Mouse (Mus musculus): ENCODE results near the gene Tex26. TPM values are rescaled to one million over a fixed set of nuclear protein-coding genes. Genes with fewer than 3 reads are reported as not detected.

The Tex26 gene
- polyA plus RNA-seq, 1 experiment, result not detected

DNA sequence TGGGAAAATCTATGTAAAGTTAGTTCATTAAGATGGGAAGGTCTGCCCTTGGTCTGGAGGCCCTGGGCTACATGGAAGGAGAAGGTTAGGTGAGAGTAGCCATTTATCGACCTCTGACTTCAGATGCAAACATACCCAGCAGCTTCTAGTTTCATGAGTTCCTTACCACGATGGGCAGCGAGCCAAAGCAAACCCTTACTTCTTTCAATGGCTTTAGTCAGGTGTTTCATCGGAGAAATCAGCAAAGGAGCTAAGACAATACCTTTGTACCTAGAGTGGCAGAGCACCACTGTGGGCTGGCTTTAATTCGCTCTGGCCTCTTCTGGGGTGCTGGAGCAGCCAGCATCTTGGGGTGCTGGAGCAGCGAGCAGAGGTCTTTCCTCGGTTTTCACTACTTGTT is 5.8 kb upstream of the Tex26 start:
- DNase-seq (ENCODE audit: low read depth), result no peak

DNA sequence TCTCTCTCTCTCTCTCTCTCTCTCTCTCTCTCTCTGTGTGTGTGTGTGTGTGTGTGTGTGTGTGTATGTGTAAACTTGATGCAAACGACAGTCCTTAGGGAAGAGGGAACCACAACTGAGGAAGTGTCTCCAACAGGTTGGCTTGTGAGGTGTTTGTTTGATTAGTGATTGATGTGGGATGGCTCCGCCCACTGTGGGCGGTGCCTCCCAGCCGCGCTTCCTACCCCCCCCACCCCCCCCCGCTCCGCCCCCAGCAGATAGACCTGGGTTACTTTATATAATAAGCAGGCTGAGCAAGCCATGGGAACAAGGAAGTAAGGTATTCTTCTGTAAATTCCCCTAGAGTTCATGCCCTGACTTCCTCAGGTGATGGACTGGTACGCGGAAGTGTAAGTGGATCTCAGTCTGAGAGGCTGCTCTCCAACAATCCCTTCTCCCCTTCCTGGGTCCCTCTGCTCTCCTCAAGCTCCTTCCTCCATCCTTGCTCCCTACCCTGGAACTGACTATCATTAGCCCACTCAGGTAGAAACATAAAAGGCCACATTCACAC is 5.2 kb upstream of the Tex26 start:
- no peak for DNase-seq (ENCODE audit: low read depth)

DNA sequence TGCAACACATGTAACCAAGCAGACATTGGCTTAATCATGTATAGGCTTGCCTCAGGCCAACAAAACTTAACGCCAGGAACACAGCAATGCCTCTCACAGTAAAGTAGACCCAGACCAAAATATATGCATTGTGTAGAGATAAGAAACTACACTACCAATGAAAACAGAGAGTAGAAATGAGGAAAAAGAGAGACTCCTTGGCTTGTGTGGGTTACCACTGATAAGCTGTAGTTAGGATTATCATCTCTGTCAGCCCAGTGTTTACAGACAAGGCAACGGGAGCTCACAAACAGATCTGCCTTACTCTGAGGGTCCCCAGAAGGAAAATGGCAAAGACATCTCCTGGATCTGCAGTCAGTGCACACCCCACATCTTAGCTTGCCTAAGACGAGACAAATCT is 2.9 kb upstream of the Tex26 start:
- no peak for DNase-seq (ENCODE audit: low read depth)

DNA sequence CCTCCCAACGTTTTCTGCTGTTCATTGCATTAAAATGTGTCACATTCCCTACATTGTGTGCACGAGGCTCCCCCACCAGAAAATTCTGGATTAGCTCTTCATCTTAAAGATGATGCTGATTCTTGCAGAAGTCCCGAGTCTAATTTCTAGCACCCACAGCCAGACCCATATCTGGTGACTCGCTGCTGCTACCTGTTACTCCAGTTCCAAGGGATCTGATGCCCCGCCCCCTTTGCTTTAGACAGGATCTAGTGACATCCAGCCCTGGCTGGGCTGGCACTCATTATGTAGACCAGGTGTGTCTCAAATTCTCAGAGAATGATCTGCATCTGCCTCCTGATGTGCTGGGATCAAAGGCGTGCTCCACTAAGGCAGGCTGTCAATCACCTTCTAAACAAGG is 2.3 kb upstream of the Tex26 start:
- DNase-seq (ENCODE audit: low read depth), result no peak

DNA sequence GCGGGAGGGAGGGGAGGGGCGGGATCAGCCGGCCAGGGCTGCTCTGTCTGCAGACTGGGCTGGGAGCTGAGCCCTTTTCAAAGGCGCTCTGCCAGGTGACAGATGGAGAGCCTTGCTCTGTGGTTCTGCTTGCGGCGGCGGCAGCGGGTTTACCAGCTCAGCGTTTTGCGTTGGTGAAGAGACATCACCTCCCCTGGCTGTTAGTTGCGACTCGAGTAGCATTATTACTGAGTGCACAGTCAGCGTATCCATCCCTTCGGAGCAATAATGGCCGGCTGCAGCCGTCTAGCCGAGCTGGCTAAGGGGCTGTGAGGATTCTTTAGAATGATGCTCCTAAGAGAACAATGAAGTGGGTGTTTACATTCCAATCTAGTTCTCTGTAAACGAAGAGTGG is 717 bp downstream of the Tex26 start:
- DNase-seq (ENCODE audit: low read depth), result no peak

DNA sequence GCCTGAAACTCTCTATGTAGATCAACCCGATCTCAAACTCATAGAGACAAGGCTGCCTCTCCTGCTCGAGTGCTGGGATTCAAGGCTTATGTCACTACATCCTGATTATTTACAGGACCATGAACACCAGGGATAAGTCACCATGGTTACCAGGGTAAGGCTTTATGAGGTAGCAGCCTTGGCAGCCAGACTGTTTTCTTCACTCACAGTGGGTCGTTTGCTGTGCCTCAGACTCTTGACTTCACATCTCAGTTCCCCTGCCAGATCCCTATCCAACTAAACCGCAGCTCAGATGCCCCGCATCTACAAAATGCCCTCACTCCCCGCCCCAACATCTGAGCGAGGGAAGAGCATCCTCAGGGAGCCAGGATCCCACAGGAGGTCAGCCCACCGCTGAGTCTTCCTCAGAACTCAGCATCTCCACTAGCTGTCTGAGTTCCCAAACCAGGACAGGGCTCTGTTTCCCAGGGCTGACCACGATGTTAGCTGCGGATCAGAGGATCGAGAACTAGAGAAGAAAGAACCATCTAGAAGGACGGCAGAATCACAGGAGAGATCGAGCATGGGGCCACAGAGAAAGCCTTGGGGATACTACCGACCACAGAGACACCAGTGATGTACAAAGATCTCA is 2.3 kb downstream of the Tex26 start:
- no peak for DNase-seq (ENCODE audit: low read depth)

DNA sequence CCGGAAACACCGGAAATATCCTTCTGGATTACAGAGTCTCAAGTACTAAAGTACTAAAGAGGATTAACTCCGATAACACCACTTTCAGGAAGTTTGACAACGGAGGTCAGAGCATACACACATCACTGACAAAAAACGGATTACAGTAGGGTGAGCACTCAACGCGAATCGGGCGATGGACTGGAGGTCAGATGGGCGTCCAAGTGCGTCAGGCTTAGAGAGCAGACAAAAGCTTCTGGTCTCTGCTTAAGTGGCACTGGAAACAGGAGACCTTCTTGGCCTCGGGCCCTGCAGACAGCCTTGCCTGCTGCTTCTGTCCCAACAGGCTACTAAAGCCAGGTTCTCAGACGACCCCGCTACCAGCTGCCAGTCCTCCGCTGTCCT is 2.8 kb downstream of the Tex26 start:
- DNase-seq (ENCODE audit: low read depth), result no peak

DNA sequence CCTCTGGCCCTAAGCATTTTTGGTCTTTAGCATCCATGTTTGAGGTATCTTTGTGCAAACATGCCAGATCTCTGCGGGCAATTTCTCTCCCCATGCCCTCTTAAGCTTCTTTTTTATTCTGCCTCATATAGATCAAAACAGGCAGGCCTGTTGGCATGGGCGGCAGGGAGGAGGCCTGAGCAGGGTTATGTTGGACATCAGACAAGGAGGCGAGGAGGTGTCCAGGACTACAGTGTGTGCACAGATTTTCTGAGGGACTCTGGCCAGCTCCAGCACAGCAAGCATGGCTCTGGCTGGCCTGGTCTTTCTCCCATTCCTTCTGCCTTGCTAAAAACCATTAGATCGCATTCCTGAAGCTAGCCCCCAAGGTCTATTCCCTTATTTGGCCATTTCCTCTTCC is 5.0 kb downstream of the Tex26 start:
- DNase-seq (ENCODE audit: low read depth), result no peak

DNA sequence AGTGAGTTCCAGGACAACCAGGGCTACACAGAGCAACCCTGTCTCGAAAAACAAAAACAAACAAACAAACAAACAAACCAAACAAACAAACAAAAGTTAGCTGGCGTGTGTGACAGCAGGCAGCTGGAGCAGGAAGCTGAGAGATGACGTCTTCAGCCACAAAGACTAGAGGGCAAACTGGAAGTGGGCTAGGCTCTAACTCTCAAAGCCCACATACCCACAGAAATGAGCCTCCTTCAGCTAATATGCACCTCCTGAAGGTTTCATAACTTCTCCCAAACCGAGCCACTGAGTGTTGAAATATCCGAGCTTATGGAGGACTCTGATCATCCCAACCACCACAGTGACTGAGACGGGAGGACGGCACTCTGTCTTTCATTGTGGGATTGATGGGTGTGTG is 7.0 kb downstream of the Tex26 start:
- DNase-seq (ENCODE audit: low read depth), result no peak

DNA sequence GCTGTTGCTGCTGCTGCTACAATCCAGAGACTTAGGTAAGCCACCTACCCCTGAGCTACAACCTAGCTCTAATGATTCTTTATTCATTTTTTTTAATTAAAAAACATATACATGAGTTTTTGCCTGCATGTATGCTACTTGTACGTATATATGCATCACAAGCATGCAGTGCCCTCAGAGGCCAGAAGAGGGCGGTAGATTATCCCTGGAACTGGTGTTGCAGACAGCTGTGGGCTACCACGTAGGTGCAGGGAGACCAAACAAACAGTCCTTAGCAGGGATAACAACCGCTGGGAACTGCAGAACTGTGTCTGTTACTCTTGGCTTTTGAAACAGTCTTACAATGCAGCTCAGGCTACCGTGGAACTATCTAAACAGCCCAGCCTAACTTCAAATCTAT is 8.3 kb downstream of the Tex26 start:
- DNase-seq (ENCODE audit: low read depth), result no peak

DNA sequence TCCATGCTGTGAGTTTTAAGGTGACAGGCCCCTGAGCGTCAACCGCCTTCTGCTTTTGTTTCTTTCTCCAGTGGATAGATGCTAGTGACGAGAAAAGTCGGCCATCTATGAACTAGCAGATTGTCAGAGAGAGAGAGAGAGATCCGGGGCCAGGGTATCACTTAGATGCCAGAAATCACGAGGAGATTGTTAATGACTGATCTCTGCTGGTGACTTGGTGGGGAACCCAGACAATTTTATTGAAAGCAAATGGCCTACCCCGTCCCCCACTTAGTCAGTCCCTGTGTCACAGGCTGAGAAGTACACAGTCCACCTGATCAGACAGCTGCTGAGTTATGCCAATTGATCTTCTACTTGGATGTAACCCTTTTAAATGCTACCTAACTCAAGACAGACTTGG is 9.9 kb downstream of the Tex26 start:
- no peak for DNase-seq (ENCODE audit: low read depth)

DNA sequence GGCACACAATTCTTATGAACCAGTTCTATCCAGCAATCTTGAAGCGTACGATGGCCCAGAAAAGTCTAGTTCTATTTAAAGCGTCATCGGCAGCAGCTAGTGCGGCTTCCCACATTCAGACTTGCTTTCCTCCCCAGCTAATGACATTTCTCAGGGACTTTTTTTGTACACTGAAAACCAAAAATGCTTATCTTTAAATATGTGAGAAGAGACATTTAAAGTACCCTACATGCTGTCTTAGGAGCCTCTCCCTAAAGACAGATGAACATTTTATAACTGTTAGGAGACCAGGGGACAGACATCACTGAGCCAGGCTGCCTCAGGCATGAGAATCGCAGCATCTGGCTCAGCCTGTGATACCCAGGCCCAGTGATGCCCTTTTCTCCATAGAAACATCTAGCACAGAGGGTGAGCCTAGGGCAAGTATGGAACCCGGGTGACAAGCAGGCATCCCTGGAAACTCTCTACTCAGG is 11.8 kb downstream of the Tex26 start:
- no peak for DNase-seq (ENCODE audit: low read depth)

DNA sequence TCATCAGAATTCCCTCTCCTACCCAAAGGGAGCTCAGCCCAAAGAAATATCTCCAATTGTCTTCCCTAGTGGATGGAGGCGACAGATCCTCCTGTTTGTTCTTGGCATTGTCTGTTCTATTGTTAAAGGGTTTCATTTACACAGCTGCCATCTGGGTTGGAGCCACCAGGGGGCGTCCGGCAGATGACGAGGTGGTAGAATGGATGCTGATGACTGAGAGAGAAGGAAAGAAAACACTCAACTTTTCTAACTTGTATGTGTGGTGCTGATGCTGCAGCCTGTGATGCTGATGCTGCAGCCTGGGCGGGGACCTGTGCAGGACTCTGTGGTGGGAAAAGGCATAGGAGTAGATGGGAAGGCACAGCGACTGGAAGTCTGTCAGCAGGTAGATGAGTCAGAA is 14.8 kb downstream of the Tex26 start:
- DNase-seq (ENCODE audit: low read depth), result no peak

DNA sequence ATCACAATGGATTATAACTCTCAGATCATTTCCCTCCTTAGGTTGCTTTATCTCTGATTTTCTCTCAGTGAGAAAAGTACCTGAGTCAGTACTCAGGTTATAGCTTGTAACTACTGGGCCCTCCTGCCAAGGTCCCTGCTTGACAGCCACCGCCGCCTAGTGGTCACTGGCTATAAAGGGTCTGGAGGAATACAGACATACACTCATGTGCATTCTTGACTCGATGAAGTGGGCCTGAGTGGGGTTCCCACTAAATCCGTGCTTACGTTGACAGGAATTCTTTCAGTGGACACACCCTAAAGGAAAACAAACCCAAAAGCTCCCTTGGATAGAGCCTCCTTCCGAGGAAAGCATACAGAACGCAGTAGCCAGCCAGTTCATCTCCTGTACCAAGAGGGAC is 17.1 kb downstream of the Tex26 start:
- DNase-seq (ENCODE audit: low read depth), result no peak

DNA sequence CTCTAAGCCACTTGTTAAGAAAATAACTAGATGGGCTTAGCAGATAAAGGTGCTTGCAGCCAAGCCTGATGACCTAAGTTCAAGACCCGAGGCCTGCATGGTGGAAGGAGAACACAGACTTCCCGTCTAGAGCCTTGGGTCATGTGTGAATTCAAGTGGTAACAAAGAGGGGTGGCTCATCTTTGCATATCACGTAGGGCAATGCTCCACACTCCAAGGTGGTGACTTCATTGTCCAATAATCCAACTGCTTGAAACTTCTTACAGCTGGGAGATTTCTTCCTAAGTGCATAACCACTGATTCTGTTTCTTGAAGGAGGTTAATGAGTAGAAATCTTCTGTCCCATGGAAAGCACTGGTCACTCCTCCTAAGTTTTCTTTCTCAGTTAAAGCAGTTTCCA is 22.6 kb downstream of the Tex26 start:
- DNase-seq (ENCODE audit: low read depth), result no peak

DNA sequence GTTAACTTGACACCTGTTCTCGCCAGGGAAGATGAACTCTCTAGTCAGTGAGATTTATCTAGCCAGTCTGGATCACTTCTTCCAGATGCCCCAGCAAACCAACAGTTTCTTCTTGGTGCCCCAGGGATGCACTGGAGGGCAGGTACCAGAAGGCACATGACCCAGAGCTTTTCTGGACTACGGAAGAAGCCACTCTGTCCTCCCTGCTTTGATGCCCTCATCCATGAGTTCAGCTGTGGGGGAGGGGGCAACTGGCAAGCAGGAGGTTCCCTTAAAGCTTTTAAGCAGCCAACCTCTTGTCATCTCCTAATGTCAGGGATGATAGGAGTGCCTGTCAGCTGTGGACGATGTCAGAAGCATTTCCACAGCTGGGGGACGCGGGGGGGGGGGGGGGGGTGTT is 25.8 kb downstream of the Tex26 start:
- DNase-seq (ENCODE audit: low read depth), result no peak

DNA sequence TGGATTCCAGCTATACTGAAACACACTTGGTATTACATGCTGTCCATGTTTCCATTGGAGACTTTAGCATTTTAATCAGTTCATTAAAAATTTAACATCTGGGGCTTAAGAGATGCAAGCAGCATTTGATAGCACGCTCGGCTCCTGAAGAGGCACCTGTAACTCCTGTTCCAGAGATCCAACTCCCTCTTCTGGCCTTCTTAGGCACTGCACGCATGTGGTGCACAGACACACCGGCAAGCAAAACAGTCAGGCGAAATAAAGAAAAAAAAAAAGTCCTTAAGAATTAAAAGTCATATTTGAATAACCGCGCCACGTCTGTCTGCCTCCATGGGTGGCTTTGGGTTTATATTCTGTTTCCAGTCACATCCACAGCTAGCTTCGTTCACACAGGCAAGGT is 34.7 kb downstream of the Tex26 start:
- DNase-seq (ENCODE audit: low read depth), result no peak

DNA sequence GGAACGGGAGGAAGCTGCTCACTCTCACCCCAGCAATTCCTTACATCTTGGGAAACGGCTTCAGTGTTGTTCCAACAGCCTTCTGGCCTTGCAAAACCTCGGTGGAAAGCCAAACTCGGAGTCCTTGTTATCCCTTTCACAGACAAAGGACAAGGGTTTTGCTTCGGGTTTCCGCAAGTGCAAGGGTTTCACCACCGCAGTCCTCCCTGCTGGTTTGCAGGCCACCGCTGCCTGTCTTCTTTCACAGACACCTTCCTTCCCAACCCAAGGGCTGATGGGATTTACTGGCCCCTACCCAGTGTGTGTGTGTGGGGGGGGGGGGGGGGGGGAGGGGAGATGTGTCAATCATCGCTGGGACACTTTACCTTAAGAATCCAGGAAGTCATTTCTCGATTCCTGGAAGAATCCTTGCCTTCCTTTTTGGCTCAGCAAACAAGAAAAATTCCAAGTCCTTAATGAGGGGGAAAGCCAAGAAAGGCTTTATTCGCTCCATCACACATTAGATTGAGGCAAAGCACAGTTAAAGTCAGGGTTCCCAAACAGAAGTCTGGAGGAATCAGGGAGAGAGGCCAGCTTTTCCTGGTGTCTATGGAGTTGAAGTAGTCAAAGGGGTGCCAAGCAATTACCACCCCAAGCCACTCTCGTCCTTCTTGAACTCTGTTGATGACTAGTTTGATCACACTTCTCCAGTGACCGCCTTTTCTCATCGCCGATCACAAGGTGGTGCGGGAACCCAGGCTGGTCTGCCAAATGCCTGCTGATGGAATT is 35.4 kb downstream of the Tex26 start:
- DNase-seq (ENCODE audit: low read depth), result no peak

DNA sequence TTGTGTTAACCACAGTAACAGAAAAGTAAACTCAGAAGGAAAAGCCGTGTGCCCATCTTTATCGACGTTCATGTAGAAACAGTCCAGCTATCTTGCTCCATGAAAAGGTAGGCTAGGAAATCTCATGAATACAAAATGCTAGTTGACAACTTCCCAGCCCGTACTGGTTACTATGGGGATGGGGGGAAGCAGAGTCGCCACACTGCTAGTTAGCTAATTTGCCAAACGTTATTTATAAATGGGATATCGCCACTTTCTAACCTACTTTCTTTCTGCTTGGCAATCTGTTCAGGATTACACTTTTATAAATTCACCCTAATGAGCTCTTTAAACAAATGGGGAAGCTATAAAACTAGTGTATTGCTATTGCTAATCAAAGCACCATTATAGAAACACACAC is 42.5 kb downstream of the Tex26 start:
- no peak for DNase-seq (ENCODE audit: low read depth)

DNA sequence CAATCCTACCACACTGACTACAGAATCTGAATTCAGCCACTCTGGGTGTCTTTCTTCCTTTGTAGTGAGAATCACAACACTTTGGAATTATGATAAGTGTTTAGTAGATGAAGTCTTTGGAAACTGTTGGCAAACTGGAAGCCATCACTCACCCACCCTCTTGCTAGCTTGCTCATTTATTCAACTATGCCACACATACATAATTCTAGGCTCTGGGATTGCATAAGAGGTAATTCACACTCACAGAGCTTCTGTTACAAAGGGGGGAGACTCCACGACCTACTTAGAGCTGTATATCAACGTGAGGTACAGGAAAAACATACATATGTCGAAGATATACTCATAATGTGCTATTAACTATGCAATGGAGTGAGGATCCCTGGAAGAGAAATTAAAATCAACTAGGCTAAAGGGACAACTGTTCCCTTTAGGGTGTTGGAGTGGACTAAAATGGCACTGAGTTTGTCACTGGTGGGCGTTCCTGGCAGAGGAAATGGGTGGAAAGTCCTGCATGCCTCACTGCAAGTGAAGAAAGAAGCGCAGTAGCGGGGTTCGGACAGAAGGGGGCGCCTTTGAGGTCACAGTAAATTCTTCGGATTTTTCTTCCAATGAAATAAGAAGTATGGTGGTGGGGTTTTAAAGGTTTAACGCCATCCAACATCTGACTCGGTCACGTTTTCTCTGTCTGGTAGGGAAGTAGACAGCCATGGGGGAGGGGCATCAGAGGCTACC is 44.0 kb downstream of the Tex26 start:
- no peak for DNase-seq (ENCODE audit: low read depth)

DNA sequence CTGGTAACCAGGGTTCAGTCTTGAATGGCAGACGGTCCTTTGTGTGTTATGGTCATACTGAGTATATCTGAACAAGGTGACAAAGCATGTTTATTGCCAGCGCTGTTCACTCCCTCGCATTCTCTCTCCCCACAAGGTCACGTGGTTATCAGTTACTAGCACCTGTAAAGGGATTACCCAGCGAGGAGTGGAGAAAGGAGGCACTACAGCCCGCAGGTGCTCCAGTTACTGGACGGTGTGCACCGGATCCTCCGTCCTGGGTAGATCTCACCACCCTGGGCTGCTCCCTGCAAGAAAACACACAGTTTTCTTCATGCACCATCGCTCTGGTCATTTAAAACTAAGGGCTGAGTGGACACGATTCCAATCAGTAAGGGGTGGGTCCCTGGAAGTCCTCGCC is 44.8 kb downstream of the Tex26 start:
- DNase-seq (ENCODE audit: low read depth), result no peak

DNA sequence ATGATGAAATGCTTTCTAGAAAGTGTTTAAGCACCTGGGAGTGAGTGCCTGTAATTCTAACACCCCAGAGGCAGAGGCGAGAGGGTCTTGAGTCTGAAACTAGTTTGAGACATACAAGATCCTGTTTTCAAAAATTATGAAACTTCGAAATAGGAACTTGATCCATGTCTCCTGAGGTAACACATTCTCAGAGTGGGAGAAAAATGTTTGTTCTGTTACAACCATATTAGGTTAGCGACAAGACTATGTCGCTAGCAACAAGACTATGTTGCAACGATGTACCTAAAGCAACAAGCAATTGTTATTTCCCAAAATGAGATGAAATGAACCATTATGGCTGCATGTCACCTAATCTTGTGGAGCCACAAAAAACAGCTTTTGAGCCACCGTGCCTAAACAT is 46.0 kb downstream of the Tex26 start:
- no peak for DNase-seq (ENCODE audit: low read depth)

All from gonadal fat pad, adult 2 months (tissue).